Mouse (Mus musculus): ENCODE results near the gene Olfr1459. TPM values are rescaled to one million over a fixed set of nuclear protein-coding genes. Genes with fewer than 3 reads are reported as not detected.

Gene Olfr1459
- polyA plus RNA-seq (2012; fragmentation: generic; extraction: Trizol) = 0.01 TPM

GRCm38 (mm10) chr19:13149449-13149848 is at the start of gene Olfr1459:
TSS of gene Olfr1459 (minus strand) at chr19:13149549.
- TF ChIP-seq TCF12 (IDR thresholded peaks at IDR 0.05; ENCODE audit: insufficient read depth, poor library complexity, severe bottlenecking) = no peak
- no peak for TF ChIP-seq USF1 (IDR thresholded peaks at IDR 0.05; ENCODE audit: low read depth)
- no peak for TF ChIP-seq REST (IDR thresholded peaks at IDR 0.05; ENCODE audit: insufficient read depth, insufficient read length)
- no peak for TF ChIP-seq MYOG (IDR thresholded peaks at IDR 0.05; ENCODE audit: control insufficient read depth in 1 of 3, insufficient read depth in 1 of 3, insufficient read length in 2 of 3, low read depth in 2 of 3)
- no peak for TF ChIP-seq E2F4 (IDR thresholded peaks at IDR 0.05; ENCODE audit: insufficient read depth)
- TF ChIP-seq MAX (IDR thresholded peaks at IDR 0.05; ENCODE audit: low read depth) = no peak
- no peak for TF ChIP-seq SRF (IDR thresholded peaks at IDR 0.05; ENCODE audit: control insufficient read depth, insufficient read length, low read depth)
- no peak for TF ChIP-seq MYOD1 (IDR thresholded peaks at IDR 0.05; ENCODE audit: control insufficient read depth in 1 of 3, insufficient read length in 2 of 3, low read depth in 2 of 3)
- no peak for TF ChIP-seq POLR2A (IDR thresholded peaks at IDR 0.05; ENCODE audit: insufficient read length, low read depth)
- TF ChIP-seq CEBPB (IDR thresholded peaks at IDR 0.05; ENCODE audit: insufficient read depth, poor library complexity, severe bottlenecking) = no peak
- TF ChIP-seq TCF3 (IDR thresholded peaks at IDR 0.05; ENCODE audit: insufficient read length, low read depth) = no peak
- TF ChIP-seq POLR2AphosphoS2 (IDR thresholded peaks at IDR 0.05; ENCODE audit: insufficient read length, low read depth) = no peak
- no peak within 1 kb of the TSS for H3ac ChIP-seq (ENCODE audit: control insufficient read depth, insufficient read length)
- no peaks in the 10 kb centered on the region for H3K27me3 ChIP-seq (ENCODE audit: control insufficient read depth, insufficient read depth, insufficient read length)
- no peaks in the 10 kb centered on the region for H3K79me2 ChIP-seq (ENCODE audit: control insufficient read depth, insufficient read depth)
- no peak within 1 kb of the TSS for H3K4me2 ChIP-seq (ENCODE audit: low read depth)
- H3K36me3 ChIP-seq (ENCODE audit: control insufficient read depth, insufficient read depth) = no peaks in the 10 kb centered on the region
- H3K4me3 ChIP-seq = no peak within 1 kb of the TSS

DNA sequence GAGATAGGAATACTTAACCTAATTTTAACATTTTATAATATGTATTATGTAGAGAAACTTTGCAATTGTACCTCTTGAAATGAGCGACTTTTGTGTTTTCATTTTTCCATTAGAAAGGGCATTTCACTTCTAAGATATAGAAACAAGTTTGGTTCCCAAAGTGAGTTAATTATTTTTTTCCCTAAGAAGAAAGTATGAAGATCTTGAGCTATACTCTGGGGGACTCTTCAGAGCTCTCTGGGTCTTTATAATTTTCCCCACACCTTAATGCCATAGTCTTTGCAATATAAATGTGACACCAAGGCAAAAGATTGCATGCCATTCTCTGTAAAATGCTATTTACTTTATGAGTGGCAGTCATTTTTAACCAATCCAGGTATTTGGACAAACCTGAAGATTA is 36.1 kb upstream of the Olfr1459 start, which contains the start of gene Olfr1462:
Olfr1462 (plus strand) TSS at position 301 of the 400 bp plus-strand sequence.
- no peak for TF ChIP-seq CEBPB (IDR thresholded peaks at IDR 0.05; ENCODE audit: insufficient read depth, poor library complexity, severe bottlenecking)
- no peak for TF ChIP-seq SRF (IDR thresholded peaks at IDR 0.05; ENCODE audit: control insufficient read depth, insufficient read length, low read depth)
- TF ChIP-seq TCF3 (IDR thresholded peaks at IDR 0.05; ENCODE audit: insufficient read length, low read depth) = no peak
- no peak for TF ChIP-seq E2F4 (IDR thresholded peaks at IDR 0.05; ENCODE audit: insufficient read depth)
- no peak for TF ChIP-seq REST (IDR thresholded peaks at IDR 0.05; ENCODE audit: insufficient read depth, insufficient read length)
- no peak for TF ChIP-seq MYOG (IDR thresholded peaks at IDR 0.05; ENCODE audit: control insufficient read depth in 1 of 3, insufficient read depth in 1 of 3, insufficient read length in 2 of 3, low read depth in 2 of 3)
- no peak for TF ChIP-seq POLR2AphosphoS2 (IDR thresholded peaks at IDR 0.05; ENCODE audit: insufficient read length, low read depth)
- no peak for TF ChIP-seq TCF12 (IDR thresholded peaks at IDR 0.05; ENCODE audit: insufficient read depth, poor library complexity, severe bottlenecking)
- TF ChIP-seq USF1 (IDR thresholded peaks at IDR 0.05; ENCODE audit: low read depth) = no peak
- no peak for TF ChIP-seq MYOD1 (IDR thresholded peaks at IDR 0.05; ENCODE audit: control insufficient read depth in 1 of 3, insufficient read length in 2 of 3, low read depth in 2 of 3)
- no peak for TF ChIP-seq MAX (IDR thresholded peaks at IDR 0.05; ENCODE audit: low read depth)
- no peak for TF ChIP-seq POLR2A (IDR thresholded peaks at IDR 0.05; ENCODE audit: insufficient read length, low read depth)
- no peak within 1 kb of the TSS for H3ac ChIP-seq (ENCODE audit: control insufficient read depth, insufficient read length)
- H3K4me3 ChIP-seq = no peak within 1 kb of the TSS
- no peaks in the 10 kb centered on the region for H3K79me2 ChIP-seq (ENCODE audit: control insufficient read depth, insufficient read depth)
- H3K36me3 ChIP-seq (ENCODE audit: control insufficient read depth, insufficient read depth) = no peaks in the 10 kb centered on the region
- H3K4me2 ChIP-seq (ENCODE audit: low read depth) = no peak within 1 kb of the TSS
- no peaks in the 10 kb centered on the region for H3K27me3 ChIP-seq (ENCODE audit: control insufficient read depth, insufficient read depth, insufficient read length)

DNA sequence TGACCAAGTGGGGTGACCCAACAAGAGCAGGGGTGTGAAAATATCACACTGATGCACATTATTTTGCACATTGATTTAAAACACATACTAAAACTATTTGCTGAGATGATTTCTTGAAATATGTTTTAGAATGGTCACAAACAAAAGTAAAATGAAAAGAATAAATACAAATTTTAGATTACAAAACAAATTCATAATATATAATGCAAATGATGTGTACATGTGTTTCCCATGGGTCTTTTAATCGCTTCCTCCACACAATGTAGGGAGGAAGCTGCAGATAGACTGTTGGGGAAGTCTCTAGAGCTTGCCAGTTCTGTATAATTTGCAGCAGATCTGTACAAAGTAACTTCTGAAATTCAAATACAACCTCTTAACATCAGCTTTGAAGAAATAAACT is 13.4 kb upstream of the Olfr1459 start, which contains the start of gene Olfr1461:
Olfr1461 (plus strand) TSS at position 301 of the 400 bp plus-strand sequence.
- Histone ChIP-seq H3K4me2 (ENCODE audit: low read depth) (no peak within 1 kb of the TSS), H3K4me3 (no peak within 1 kb of the TSS), H3K79me2 (ENCODE audit: control insufficient read depth, insufficient read depth) (no peaks in the 10 kb centered on the region), H3K27me3 (ENCODE audit: control insufficient read depth, insufficient read depth, insufficient read length) (no peaks in the 10 kb centered on the region), H3ac (ENCODE audit: control insufficient read depth, insufficient read length) (no peak within 1 kb of the TSS), H3K36me3 (ENCODE audit: control insufficient read depth, insufficient read depth) (no peaks in the 10 kb centered on the region)
- TF ChIP-seq SRF (IDR thresholded peaks at IDR 0.05; ENCODE audit: control insufficient read depth, insufficient read length, low read depth) = no peak
- TF ChIP-seq TCF12 (IDR thresholded peaks at IDR 0.05; ENCODE audit: insufficient read depth, poor library complexity, severe bottlenecking) = no peak
- TF ChIP-seq TCF3 (IDR thresholded peaks at IDR 0.05; ENCODE audit: insufficient read length, low read depth) = no peak
- TF ChIP-seq POLR2A (IDR thresholded peaks at IDR 0.05; ENCODE audit: insufficient read length, low read depth) = no peak
- no peak for TF ChIP-seq E2F4 (IDR thresholded peaks at IDR 0.05; ENCODE audit: insufficient read depth)
- TF ChIP-seq MAX (IDR thresholded peaks at IDR 0.05; ENCODE audit: low read depth) = no peak
- TF ChIP-seq CEBPB (IDR thresholded peaks at IDR 0.05; ENCODE audit: insufficient read depth, poor library complexity, severe bottlenecking) = no peak
- TF ChIP-seq REST (IDR thresholded peaks at IDR 0.05; ENCODE audit: insufficient read depth, insufficient read length) = no peak
- no peak for TF ChIP-seq USF1 (IDR thresholded peaks at IDR 0.05; ENCODE audit: low read depth)
- TF ChIP-seq MYOG (IDR thresholded peaks at IDR 0.05; ENCODE audit: control insufficient read depth in 1 of 3, insufficient read depth in 1 of 3, insufficient read length in 2 of 3, low read depth in 2 of 3) = no peak
- no peak for TF ChIP-seq MYOD1 (IDR thresholded peaks at IDR 0.05; ENCODE audit: control insufficient read depth in 1 of 3, insufficient read length in 2 of 3, low read depth in 2 of 3)

GRCm38 (mm10) chr19:13106675-13107074 is 42.7 kb downstream of the Olfr1459 start, which contains the start of gene Olfr1458:
TSS of gene Olfr1458 (minus strand) at chr19:13106775.
- H3ac ChIP-seq (ENCODE audit: control insufficient read depth, insufficient read length) = no peak within 1 kb of the TSS
- no peaks in the 10 kb centered on the region for H3K27me3 ChIP-seq (ENCODE audit: control insufficient read depth, insufficient read depth, insufficient read length)
- no peak for TF ChIP-seq E2F4 (IDR thresholded peaks at IDR 0.05; ENCODE audit: insufficient read depth)
- no peak for TF ChIP-seq MAX (IDR thresholded peaks at IDR 0.05; ENCODE audit: low read depth)
- no peak for TF ChIP-seq SRF (IDR thresholded peaks at IDR 0.05; ENCODE audit: control insufficient read depth, insufficient read length, low read depth)
- TF ChIP-seq USF1 (IDR thresholded peaks at IDR 0.05; ENCODE audit: low read depth) = no peak
- TF ChIP-seq CEBPB (IDR thresholded peaks at IDR 0.05; ENCODE audit: insufficient read depth, poor library complexity, severe bottlenecking) = no peak
- TF ChIP-seq POLR2A (IDR thresholded peaks at IDR 0.05; ENCODE audit: insufficient read length, low read depth) = no peak
- TF ChIP-seq POLR2AphosphoS2 (IDR thresholded peaks at IDR 0.05; ENCODE audit: insufficient read length, low read depth) = no peak
- no peak for TF ChIP-seq TCF3 (IDR thresholded peaks at IDR 0.05; ENCODE audit: insufficient read length, low read depth)
- no peak for TF ChIP-seq MYOG (IDR thresholded peaks at IDR 0.05; ENCODE audit: control insufficient read depth in 1 of 3, insufficient read depth in 1 of 3, insufficient read length in 2 of 3, low read depth in 2 of 3)
- TF ChIP-seq REST (IDR thresholded peaks at IDR 0.05; ENCODE audit: insufficient read depth, insufficient read length) = no peak
- no peak for TF ChIP-seq TCF12 (IDR thresholded peaks at IDR 0.05; ENCODE audit: insufficient read depth, poor library complexity, severe bottlenecking)
- TF ChIP-seq MYOD1 (IDR thresholded peaks at IDR 0.05; ENCODE audit: control insufficient read depth in 1 of 3, insufficient read length in 2 of 3, low read depth in 2 of 3) = no peak
- H3K4me2 ChIP-seq (ENCODE audit: low read depth) = no peak within 1 kb of the TSS
- H3K79me2 ChIP-seq (ENCODE audit: control insufficient read depth, insufficient read depth) = no peaks in the 10 kb centered on the region
- H3K36me3 ChIP-seq (ENCODE audit: control insufficient read depth, insufficient read depth) = no peaks in the 10 kb centered on the region
- no peak within 1 kb of the TSS for H3K4me3 ChIP-seq

All from myocyte (in vitro differentiated cells).